Mouse (Mus musculus) activated CD4-positive, CD25-positive, alpha-beta regulatory T cell, adult 9 weeks (primary cell): ENCODE results near the gene Gpr25. TPM values are rescaled to one million over a fixed set of nuclear protein-coding genes. Genes with fewer than 3 reads are reported as not detected.

ENCODE experiments used
- polyA plus RNA-seq: library from polyadenylated mRNA; unstranded; fragments of 100-300 nt; shearing (Covaris generic); gene quantifications from one replicate; pipeline ENCODE4 v1.2.1, GENCODE M21; 2017

Gene Gpr25
- polyA plus RNA-seq = not detected

DNA sequence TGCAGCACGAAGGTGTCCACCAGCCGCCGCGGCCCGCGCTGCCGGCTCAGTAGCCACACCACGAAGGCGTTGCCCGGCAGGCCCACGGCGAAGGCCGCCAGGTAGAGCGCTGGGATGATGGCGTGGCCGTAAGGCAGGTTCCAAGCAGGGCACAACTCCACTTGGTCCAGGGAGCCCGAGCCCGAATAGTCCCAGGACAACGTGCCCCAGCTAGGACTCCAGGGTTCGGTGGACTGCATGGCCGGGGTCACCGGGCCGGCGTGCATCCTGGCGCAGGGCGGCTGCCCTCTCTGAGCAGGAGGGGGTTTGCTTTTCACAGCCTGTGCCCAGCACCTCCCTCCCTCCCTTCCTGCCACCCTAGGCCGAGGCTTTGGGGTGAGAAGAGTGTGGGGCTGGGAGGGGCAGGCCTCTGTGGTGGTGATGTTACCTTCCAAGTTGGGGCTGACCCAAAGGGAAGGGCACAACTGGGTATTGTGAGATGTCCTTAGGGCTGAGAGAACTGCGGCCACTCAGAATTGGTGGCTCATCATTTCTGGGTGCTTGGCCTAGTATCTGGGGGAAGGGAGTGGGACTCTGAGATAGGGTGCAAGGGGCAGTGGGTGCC lies at the start of gene Gpr25:
Gene Gpr25, minus strand, starts transcription at position 239 of the 604 bp plus-strand sequence.

DNA sequence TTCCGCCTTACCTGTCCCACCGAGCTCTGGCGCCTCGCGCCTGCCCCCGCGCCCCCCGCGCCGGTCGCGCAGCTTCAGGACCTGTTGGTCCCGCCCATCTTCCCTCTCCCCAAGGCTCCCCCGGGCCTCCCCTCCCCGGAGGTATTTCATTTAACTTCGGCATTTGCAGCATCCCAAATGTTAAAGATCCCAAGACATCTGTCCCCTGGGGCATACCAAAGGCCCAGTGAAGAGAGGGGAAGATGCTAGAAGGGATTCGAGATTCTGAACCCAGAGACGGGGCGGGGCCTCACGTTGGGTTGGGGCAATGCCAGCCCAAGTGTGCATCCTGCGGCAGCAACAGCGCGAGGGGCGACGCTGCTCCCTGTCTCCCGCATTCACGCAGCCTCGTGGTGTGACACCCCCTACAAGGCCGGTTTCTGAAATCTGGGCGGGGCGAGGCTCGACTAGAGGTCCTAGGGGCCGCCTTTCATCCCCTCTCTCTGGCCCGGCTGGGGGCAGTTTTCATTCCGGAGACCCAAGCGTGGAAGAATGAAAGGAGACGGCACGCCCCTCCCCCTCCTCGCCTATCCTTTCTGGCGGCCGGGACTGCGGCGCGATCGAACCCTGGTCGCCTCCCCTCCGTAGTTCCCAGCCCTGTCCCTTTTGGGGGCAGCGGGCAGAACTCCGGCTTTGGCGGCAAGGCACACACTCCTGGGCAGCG lies 26.6 kb downstream of the Gpr25 start, which contains the start of gene Inava:
Gene Inava, minus strand, starts transcription at position 373 of the 703 bp plus-strand sequence.

DNA sequence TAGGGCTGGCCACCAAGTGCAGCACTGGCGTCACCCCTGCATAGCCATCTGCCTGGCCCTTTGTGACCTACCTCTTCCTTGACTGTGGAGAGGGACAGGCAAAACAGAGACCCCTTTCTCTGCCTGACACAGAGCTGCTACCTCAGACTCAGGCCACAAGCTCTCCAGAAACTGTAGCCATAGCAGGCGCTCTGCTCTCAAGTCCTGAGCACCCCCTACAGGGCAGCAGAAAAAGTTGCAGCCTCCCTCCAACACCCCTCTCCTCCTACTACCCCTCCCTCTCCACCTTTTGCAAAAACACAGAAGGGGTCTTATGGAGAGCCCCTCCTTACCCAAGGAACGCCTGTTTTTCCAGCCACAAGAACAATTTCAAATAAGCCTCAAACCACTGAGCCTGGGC lies 47.9 kb downstream of the Gpr25 start, which contains the start of gene Mroh3:
Gene Mroh3, minus strand, starts transcription at position 26 of the 400 bp plus-strand sequence.

Other genes starting within 250 kb of the Gpr25 start
- not detected for gene Ascl5, start 210.1 kb downstream of the Gpr25 start, polyA plus RNA-seq
- gene Cacna1s, start 208.1 kb downstream of the Gpr25 start, polyA plus RNA-seq = 3.8 TPM
- 44.8 TPM for gene Kif21b, start 129.5 kb downstream of the Gpr25 start, polyA plus RNA-seq
- gene Mroh3, start 48.0 kb downstream of the Gpr25 start, polyA plus RNA-seq = not detected
- gene Inava, start 26.6 kb downstream of the Gpr25 start, polyA plus RNA-seq = not detected
- gene Camsap2, start 85.2 kb upstream of the Gpr25 start, polyA plus RNA-seq = 3.0 TPM
- gene Ddx59, start 154.4 kb upstream of the Gpr25 start, polyA plus RNA-seq = 14.3 TPM
- gene Kif14, start 205.5 kb upstream of the Gpr25 start, polyA plus RNA-seq = 1.1 TPM